Mouse (Mus musculus) CD4-positive, CD25-positive, alpha-beta regulatory T cell, adult 2 months (primary cell): ENCODE data around the gene Rnf130.

Source experiments
- DNase-seq: peaks from one replicate; pipeline ENCODE4 v3.0.0-alpha.2; 2012; ENCODE audit warnings: low read depth, low spot score

Rnf130 gene

DNA sequence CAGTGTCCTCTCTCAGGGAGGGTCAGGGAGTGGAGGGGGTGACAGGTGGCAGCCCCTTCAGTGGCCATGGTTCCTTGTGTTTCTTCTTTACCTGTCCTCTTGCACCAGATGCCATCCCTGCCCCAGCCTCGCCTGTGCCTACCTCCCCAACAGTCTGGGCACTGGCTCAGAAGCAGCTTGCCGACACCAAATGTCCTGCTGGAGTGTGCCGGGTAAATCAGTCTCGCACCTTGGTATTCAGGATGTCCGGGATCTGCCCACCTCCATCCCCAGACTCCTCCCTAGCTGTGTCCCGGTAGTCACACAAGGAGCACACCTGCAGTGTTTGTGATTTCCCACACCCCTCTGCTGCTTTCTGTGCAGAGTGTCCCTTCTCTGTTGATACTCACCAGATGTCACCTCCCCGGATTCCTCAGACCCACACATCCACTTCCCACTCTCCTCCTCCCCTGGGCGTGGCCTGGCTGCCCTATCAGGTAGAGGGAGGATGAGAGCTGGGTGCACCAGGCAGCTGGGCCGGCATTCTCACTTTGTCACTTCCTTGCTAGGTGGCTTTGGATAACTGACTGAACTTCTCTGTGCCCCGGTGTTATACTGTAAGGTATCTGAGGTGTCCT lies 113.2 kb downstream of the Rnf130 start:
- no peak for DNase-seq

DNA sequence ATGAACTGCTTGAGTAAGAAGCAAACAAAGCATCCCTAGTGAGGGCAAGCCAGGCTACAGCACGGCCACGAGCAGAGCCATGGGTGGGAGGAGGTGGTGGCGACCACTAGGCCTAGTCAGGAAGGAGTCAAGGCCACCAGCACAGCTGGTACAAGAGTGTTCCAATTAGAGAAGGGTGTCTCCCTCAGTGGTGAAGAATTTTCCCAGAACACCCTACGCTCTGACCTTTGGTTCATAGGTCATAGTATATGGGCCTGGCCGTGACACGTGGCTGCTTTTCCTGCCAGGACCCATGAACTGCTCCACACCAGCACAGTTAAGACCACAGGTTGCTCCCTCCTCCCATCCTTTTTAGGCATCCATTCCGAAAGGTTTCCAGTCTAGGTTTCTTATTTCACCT lies 114.4 kb downstream of the Rnf130 start:
- DNase-seq, result no peak

DNA sequence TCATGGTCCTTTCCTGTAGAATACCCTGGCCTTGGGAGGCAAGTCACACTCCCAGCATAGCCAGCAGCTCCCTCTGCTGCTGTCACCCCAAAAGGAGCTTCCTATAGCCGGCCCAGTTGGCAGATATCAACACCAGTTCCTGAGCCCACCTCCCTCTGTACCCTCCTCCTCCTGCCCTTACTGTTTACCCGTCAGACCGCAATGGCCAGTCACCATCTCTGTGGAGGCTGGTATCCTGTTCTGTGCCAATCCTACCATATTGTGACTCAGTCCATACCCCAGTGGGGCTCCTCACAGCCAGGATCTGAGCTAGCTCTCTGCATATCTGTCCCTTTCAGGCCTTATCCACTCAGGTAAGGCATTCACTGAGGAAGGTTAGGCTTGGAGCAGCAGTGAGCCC lies 120.4 kb downstream of the Rnf130 start:
- no peak for DNase-seq

DNA sequence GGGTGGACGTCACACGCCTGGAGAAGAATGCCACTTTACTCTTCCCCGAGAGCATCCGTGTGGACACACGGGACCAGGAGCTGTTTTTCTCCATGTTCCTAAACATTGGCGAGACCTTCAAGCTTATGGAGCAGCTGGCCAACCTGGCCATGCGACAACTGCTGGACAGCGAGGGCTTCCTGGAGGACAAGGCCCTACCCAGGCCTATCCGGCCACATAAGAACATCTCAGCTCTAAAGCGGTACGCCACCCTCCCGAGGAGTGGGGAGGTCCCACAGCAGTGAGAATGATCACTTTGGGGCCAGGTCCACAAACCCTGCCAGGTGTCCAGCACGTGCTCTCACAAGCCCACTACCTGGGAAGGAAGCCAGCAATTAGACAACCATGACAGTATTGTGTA lies 121.0 kb downstream of the Rnf130 start:
- DNase-seq, result no peak

DNA sequence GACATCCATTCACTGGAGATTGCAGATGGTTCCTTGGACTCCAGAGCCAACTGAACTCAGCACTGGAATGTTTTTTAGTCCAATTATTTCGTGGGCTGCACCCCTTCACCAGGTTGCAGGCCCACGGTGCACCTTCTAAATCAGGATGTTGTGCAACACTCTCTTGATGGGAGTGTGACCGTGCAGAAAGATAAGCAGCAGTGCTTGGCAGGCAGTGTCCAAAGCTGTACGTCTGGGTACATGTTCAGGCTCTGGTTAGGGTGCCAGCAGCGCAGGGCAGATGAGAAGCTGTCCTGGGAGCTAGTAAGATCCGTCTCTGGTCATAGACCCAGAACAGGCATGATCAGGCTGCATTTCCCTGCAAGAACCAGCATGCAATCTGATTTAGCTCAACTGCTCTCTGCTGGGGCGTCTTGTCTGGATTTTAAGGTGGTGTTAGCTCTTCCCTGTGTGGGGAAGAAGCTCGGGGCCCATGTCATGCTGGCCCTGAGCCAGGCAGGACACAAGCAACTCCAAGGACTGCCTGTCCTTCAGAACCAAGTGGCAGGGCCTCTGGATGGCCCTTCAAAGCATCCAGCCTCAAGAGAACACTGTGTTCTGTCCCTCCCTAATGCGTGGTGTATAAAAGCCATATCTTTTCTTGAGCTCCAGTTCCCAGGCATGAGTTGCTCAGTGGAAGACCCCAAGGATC lies 122.3 kb downstream of the Rnf130 start:
- no peak for DNase-seq

DNA sequence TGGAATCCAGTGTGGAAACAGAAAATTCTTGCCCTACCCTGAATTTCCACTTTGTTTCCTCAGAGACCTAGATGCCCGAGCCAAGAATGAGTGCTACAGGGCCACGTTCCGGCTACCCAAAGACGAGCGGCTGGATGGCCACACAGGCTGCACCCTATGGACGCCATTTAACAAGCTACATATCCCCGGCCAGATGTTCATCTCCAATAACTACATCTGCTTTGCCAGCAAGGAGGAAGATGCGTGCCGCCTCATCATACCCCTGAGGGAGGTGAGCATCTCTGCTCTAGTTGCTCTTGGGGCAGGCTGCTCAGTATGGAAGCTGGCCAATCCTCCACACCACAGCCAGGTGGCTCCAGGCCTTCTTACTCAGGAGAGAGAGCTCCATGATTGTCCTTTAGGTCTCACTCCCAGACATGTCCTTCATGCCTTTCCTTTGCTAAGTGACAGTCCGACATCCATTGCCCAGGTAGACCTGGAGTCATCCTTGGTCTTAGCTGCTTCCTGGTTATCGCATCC lies 122.9 kb downstream of the Rnf130 start:
- no peak for DNase-seq

DNA sequence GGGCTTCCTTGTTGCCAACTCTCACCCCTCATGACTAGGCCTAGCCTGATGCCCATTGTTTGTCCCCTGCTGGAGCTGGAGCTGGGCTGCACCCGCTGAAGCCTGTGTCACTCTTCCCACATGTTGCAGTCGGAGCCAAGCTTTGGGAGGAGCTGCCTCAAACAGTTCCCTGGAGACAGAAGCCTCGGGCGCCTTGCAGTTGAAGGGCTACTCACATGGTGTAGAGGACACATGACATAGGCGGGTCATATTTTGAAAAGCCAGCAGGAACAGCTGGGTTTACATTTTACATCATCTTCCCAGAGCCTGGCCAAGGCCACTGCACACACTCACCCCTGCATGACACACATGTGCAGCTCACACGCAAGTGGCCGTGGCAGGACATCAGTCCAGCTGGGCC lies 124.1 kb downstream of the Rnf130 start:
- DNase-seq, result no peak

DNA sequence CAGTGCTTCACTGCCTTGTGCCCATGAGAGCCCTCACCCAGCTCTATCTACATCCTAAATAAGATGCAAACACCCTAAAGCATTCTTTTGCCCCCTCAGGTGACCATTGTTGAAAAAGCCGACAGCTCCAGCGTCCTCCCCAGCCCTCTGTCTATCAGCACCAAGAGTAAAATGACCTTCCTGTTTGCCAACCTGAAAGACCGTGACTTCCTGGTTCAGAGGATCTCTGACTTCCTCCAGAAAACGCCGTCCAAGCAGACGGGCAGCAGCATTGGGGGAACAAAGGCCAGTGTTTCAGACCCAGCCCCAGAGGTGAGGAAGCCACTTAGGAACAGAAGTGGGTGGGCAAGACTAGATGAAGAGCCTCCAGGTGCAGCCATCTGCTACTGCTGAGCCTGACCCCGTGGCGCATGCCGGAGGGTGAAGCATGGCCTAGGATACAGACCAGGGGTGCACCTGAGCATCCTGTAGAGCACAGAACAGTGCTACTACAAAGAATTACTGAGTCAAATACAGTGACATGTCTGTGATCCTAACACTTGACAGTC lies 124.5 kb downstream of the Rnf130 start:
- no peak for DNase-seq

DNA sequence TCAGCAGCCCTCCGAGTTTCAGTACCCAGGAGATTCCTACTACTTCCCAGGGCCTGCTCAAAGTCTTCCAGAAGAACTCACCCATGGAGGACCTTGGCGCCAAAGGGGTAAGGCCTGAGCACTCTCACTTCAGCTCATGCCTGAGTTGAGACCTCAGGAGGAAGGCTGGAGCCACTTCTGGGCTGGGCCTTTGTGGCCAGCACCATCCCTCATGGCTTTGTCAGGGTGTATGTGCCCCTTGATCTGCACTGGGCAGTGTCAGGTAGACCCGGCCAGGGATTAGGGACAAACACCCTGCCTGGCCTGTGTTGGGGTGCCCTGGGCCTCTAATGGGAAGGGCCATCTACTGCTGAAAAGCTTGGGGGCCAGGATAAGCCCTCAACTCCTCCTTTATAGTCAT lies 126.2 kb downstream of the Rnf130 start:
- no peak for DNase-seq

DNA sequence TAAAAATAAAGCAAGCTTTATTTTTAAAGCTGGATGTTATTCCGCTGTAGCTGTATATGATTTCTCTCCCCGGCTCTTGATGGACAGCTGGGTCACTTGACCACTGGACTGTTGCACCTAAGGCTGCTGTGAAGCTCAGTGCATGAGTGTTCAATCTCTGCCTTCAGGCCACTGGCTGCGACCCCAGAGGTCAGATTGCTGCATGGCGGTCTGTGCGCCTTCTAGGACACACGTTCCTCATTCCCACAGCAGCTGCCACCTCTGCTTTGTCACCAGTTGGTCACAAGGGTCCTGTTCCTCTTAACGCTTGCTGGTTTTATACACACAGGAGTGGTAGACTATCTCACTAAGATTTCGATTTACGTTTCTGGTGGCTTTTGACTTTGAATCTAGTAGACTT lies 129.0 kb downstream of the Rnf130 start:
- no peak for DNase-seq
